Mouse (Mus musculus) cerebellum, postnatal 14 days (tissue): ENCODE data around the gene Gpn3.
"Not testable (repeated sequence)": the region's sequence is repeated elsewhere in the genome, so short reads cannot be mapped to it uniquely, and the experiment has no call there.

Source experiments
- DNase-seq, 2 experiments: peaks; one replicate each; pipeline ENCODE4 v3.0.0; 2021; ENCODE audit warnings: mixed read lengths in 2 of 2

The Gpn3 gene

GRCm38 (mm10) chr5:122391178-122391785, 19.6 kb downstream of the Gpn3 start:
- no peak for DNase-seq

DNA sequence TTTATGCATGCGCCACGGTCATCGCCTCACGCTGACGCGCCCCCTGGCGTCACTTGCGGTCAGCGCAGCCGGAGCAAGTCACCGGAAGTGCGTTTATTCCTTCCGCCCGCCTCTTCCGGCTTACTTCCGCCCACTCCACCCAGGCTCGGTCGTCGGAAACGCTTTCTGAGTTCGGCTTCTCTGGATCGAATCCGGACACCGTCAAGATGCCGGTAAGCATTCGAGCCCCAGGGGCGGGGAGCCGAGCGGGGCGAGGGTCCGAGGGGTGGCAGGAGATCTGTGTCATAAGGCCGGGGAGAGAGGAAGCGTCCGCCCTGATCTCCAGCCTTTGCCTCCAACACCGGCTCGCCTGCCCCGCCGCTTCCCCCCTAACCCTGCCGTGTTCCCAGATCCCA, 20.1 kb downstream of the Gpn3 start, which contains the start of gene Arpc3:
Gene Arpc3, plus strand, starts transcription at position 93 of the 395 bp plus-strand sequence.
- DNase-seq = peak; percentile 97

GRCm38 (mm10) chr5:122392227-122393004, 20.7 kb downstream of the Gpn3 start:
- peak; percentile 35 to 49 for DNase-seq

DNA sequence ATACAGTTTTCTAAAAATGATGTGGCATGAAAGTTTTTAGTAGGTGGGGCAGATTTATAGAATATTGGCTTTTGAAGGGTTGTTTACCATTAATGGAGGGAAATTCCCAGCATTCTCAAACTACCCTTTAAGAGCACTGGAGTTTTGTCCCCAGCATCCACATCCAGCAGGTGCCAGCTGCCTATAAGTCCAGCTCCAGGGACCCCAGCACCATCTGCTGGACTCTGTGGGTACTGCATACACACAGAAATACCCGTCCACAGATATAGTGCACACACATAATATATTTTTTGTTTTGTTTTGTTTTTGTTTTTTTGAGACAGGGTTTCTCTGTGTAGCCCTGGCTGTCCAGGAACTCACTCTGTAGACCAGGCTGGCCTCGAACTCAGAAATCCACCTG, 22.2 kb downstream of the Gpn3 start:
- peak; percentile 82 to 91 for DNase-seq

DNA sequence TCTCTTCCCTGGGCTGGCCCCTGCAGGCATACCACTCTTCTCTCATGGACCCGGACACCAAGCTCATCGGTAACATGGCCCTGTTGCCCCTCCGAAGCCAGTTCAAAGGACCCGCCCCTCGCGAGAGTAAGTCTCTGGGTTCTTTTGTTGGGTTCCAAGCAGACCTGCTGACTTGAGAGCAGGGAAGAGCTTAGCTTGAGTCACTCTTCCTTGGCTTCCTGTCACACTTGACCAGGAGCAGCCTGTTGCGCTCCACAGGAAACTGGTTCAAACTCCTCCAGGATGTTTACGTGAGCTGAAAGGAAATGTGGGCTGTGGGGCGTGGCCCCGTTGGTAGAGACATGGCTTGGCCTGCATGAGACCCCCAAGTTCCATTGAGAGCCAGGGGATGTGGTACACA, 25.1 kb downstream of the Gpn3 start:
- no peak for DNase-seq

GRCm38 (mm10) chr5:122397495-122397894, 25.8 kb downstream of the Gpn3 start:
- no peak for DNase-seq

DNA sequence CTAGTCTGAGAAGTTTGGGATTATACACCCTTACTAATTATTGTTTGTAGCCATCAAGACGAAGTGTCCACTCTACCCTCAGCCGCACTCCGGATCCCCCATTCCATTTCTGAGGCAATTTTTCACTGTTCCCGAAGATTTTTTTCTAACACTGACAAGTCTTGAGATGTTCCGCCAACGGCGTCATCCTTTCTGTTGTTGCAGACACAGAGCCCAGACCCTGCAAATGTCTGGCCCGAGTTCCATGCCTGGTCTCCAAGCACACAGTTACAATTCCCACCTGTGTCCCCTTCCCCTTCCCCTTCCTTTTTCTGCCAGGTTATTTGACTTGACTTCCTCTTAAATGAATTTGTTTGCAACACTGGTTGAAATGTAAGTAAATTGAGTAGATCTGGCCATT, 28.2 kb downstream of the Gpn3 start:
- DNase-seq = no peak

- DNase-seq = no peak
Observed at GRCm38 (mm10) chr5:122400628-122401302, 29.1 kb downstream of the Gpn3 start.

GRCm38 (mm10) chr5:122401303-122401640, 29.6 kb downstream of the Gpn3 start:
- DNase-seq = peak; percentile 88 to 90

GRCm38 (mm10) chr5:122402160-122402559, 30.5 kb downstream of the Gpn3 start:
- no peak for DNase-seq

DNA sequence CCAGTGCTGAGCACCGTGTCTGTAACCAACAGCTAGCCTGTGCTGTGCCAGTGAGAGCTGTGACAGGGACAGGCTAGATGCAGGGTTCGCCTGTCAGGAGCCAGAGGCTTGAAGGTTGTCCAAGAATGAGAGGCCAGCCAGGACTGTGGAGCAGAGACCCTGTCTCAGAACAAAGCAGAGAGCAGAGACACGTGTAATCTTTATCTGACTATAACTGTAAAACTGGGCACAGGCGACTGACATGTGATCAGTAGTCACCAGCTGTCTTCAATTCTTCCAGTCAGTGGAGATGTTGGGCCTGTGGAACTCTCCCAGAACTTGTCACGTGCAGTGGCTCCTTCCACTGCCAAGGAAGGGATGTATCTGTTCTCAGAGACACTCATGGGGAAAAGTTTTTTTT, 31.1 kb downstream of the Gpn3 start:
- DNase-seq = peak; percentile 68 to 79

DNA sequence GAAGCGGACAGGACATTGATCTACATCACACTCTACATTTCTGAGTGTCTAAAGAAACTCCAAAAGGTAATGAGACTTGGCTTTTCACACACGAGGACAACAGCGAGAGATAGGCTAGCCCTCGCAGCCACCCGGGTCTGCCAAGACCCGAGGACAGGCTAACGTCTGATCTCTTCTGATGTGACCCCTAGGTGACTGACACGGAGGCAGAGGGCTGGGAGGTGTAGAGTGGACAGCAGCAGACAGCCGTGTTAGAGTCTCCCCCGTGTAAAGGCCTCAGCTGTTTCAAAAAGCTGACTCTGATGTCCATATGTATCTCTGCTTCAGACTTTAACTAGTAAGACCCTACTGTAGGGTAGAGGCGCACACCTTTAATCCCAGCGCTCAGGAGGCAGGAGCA, 31.7 kb downstream of the Gpn3 start:
- DNase-seq = no peak

DNA sequence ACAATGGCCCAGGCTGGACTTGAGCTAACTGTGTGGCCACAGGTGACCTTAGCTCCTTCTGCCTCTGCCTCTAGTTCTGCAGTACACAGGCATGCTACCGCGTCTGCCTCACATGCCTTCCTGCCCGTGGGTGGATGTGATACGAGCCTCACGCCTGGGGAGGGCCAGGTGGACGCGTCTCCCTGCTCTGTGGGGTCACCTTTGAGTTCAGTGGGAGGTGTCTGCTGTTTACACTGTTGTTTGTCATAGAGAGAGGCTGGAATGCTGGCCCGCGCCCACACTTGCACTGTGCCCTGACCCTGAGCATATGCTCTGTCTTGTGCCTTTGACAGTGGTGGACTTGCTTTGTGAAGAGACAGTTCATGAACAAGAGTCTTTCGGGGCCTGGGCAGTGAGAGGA, 33.9 kb downstream of the Gpn3 start:
- DNase-seq = no peak

DNA sequence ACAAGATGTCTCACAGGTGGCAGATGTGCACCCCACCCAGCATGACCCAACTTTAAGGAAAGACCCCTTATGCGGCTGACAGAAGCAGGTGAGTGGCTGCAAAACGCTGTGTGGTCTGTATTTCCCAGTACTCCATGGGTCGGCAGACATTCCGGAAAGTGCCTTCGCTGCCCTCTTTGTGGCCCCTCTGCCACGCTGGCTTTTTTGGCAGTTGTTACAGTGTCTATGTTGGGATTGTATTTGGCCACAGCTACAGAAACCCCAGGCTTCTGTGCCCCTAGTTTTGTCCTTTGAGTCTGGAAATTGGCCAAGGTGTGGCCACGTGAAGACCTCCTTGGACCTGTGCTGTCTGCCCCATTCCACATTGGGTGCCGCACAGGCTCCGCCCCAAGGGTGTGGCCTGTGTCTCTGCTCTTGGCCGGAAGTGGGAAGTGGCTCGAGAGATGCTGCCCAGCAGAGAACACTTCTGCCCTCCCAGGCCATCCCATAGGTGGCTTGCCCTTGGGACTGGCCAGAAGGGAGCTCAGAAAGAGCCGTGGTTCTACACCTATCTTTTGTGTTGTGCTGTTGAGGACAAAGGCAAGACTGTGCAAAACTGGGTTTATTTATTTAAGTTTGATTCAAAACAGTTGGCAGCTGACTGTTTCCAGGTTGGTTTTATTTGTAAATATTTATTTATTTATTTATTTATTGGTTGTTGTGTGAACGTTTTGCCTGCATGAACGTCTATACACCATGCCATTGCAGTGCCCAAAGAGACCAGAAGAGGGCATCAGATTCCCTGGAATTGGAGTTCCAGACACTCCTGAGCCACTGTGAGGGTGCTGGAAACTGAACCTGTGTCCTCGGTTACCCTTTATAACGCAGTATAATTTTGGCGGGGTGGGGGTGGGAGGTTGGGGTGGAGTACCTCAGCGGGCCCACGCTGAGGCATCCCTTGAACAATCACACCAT, 38.3 kb downstream of the Gpn3 start:
- DNase-seq = peak in 1 of 2 experiments; percentile 59

DNA sequence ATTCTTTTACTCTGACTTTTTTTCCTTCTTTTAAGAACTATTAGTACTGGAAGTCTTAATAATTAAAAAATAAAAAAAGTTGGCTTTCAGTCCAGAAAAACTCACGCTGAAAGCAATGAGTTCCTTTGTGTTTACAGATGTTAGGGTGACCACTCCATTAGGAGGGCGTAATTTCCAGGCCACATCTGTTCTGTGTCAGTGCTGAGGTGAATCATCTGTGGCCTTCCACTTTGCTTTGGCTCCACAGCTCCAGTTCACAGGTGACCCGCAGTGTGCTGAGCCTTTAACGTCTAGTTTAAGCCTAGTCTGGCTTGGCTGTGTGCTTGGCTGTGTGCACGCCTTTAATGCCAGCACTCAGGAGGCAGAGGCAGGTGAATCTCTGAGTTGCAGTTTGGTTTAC, 40.2 kb downstream of the Gpn3 start:
- no peak for DNase-seq

DNA sequence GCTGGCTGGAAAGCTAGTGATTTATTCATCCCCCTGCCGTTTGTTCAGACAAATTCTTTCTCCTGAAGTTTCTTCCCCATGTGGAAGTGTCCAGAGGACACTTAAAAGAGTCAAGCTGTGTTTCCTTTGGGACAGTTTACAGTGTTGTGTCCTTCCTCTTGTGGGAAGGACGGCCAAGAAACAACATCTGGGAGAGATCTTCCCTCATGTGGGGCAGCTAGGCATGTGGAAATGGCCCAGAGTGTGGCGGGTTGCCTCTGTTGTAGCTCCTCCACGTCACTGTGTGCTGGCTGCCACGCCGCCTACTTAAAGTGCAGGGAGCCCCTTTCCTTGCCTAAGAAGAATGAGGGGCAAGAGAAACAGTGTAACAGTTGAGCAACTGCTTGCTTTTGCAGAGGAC, 41.1 kb downstream of the Gpn3 start:
- DNase-seq = no peak

- DNase-seq = no peak
Observed at GRCm38 (mm10) chr5:122414351-122414750, 42.7 kb downstream of the Gpn3 start.

DNA sequence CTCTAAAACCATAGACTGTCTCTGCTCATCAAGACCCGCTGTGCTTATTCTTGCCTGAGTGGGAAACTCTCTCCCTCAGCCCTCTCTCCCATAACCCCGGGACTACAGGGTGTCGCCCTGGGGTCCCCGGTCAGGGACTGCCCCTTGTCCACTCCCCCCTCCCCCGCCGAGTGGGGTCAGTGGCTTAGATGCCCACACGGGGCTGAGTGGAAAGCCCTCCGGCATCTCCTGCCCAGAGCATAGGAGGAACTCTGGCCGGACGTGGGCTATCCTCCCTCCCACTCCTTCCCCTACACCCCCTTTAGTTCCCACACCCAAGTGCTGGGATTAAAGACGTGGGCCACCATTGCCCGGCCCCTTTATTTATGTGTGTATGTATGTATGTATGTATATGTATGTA, 43.8 kb downstream of the Gpn3 start:
- DNase-seq = no peak

GRCm38 (mm10) chr5:122420676-122421075, 49.0 kb downstream of the Gpn3 start:
- DNase-seq = not testable (repeated sequence)

DNA sequence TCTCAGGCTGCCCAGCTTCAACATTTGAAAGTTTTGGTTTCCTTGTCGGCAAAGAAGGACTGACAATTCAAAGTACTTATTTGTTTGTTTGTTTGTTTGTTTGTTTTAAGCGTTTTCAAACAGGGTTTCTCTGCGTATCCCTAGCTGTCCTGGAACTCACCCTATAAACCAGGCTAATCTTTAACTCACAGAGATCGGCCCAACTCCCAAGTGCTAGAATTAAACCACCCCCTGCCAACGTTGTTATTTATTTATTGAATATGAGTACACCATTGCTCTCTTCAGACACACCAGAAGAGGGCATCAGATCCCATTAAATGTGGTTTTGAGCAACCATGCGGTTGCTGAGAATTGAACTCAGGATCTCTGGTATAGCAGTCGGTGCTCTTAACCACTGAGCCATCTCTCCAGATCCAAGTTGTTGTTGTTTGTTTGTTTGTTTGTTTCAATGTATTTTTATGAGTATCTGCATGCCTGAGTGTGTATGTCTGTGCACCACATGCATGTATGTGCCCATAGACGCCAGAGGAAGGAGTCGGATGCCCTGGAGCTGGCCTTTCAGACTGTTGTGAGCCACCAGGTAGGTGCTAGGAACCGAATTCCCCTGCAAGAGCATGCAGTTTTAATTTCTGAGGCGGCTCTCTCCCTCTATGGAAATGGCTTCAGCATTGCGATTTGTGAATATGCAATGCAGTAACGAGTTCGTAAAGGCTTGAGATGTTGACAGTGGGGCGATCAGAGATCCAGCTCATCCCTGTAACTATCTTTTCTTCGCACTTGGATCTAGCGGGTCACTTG, 49.8 kb downstream of the Gpn3 start, which contains the start of gene Anapc7:
Gene Anapc7, plus strand, starts transcription at position 423 of the 798 bp plus-strand sequence.
- DNase-seq = no peak

DNA sequence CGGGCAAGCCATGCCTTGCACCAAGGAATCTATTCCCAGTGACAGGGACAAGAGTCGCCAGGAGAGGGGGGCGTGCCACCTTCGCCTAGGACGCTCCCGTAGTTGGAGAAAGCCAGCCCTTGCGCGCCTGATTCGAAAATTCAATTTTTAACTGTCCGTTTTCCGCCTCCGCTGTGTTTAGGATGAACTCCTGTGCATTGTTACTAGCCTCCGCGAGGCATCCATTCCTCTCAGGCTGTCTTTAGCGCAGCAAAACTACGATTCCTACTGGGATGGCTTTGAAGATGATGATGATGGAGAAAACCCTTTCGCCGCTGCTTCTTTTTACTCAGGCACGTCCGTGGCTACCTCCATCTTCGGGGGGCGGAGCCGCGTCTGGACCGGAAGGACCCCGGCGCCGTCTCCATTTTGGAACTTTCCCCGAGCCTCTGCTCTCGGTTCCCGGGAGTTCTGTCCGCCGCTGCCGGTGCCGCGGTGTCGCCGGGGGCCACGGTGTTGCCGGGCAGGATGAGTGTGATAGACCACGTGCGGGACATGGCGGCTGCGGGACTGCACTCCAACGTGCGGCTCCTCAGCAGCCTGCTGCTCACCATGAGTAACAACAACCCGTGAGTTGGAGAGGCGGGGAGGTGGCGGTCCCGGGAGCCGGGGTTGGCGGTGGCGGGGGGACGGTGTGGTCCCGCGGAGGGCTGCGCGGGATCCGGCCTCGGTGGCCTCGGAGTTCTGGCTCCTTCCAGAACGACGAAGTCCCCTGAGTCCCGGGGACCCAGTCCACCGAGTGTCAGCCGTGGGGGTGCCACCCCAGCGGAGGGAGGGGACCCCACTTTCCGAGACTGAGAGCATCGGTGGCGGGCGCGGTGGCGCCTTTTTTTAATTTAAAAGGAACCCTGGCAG, 50.6 kb downstream of the Gpn3 start:
- peak; percentile 93 to 94 for DNase-seq
